Mouse (Mus musculus): ENCODE measurements around the gene Slit3. TPM values are rescaled to one million over a fixed set of nuclear protein-coding genes. Genes with fewer than 3 reads are reported as not detected.

The Slit3 gene
- polyA plus RNA-seq, 1 experiment = 6.4 TPM

- no peak overlapping the region for H3K27ac ChIP-seq (ENCODE audit: control insufficient read depth, insufficient read depth, low read length)
- no peaks in the 10 kb centered on the region for H3K36me3 ChIP-seq (ENCODE audit: control insufficient read depth, insufficient read depth, low read length)
- TF ChIP-seq POLR2A (IDR thresholded peaks at IDR 0.05; ENCODE audit: control insufficient read depth, extremely low read depth, insufficient read depth, low read length, poor library complexity) = no peak
- TF ChIP-seq CTCF (IDR thresholded peaks at IDR 0.05; ENCODE audit: borderline replicate concordance, control insufficient read depth, extremely low read depth, insufficient read depth, low read length, poor library complexity) = no peak
- no peaks in the 10 kb centered on the region for H3K4me1 ChIP-seq (replicated peaks; ENCODE audit: control insufficient read depth, insufficient read depth, low read length)
- no peaks in the 10 kb centered on the region for H3K27me3 ChIP-seq (ENCODE audit: control insufficient read depth, insufficient read depth, low read length)
- H3K4me3 ChIP-seq (ENCODE audit: control insufficient read depth, insufficient read depth, low read length) = no peak overlapping the region
- WGBS = 85% methylated on average over 10 of the region's 10 CpGs
- DNase-seq = no peak
These were observed 110.5 kb downstream of the Slit3 start for GRCm38 (mm10) chr11:35231361-35232090.

GRCm38 (mm10) chr11:35232321-35232720 is 111.3 kb downstream of the Slit3 start:
- H3K27me3 ChIP-seq (ENCODE audit: control insufficient read depth, insufficient read depth, low read length) = no peaks in the 10 kb centered on the region
- WGBS = 85% methylated on average over 4 of the region's 4 CpGs
- no peak for DNase-seq
- H3K36me3 ChIP-seq (ENCODE audit: control insufficient read depth, insufficient read depth, low read length) = no peaks in the 10 kb centered on the region
- H3K4me1 ChIP-seq (replicated peaks; ENCODE audit: control insufficient read depth, insufficient read depth, low read length) = no peaks in the 10 kb centered on the region
- H3K4me3 ChIP-seq (ENCODE audit: control insufficient read depth, insufficient read depth, low read length) = no peak overlapping the region
- no peak overlapping the region for H3K27ac ChIP-seq (ENCODE audit: control insufficient read depth, insufficient read depth, low read length)
- no peak for TF ChIP-seq POLR2A (IDR thresholded peaks at IDR 0.05; ENCODE audit: control insufficient read depth, extremely low read depth, insufficient read depth, low read length, poor library complexity)
- TF ChIP-seq CTCF (IDR thresholded peaks at IDR 0.05; ENCODE audit: borderline replicate concordance, control insufficient read depth, extremely low read depth, insufficient read depth, low read length, poor library complexity) = no peak

- 91% methylated on average over 7 of the region's 7 CpGs for WGBS
- H3K4me1 ChIP-seq (replicated peaks; ENCODE audit: control insufficient read depth, insufficient read depth, low read length) = no peaks in the 10 kb centered on the region
- no peak overlapping the region for H3K4me3 ChIP-seq (ENCODE audit: control insufficient read depth, insufficient read depth, low read length)
- H3K36me3 ChIP-seq (ENCODE audit: control insufficient read depth, insufficient read depth, low read length) = no peaks in the 10 kb centered on the region
- TF ChIP-seq CTCF (IDR thresholded peaks at IDR 0.05; ENCODE audit: borderline replicate concordance, control insufficient read depth, extremely low read depth, insufficient read depth, low read length, poor library complexity) = no peak
- TF ChIP-seq POLR2A (IDR thresholded peaks at IDR 0.05; ENCODE audit: control insufficient read depth, extremely low read depth, insufficient read depth, low read length, poor library complexity) = no peak
- H3K27me3 ChIP-seq (ENCODE audit: control insufficient read depth, insufficient read depth, low read length) = no peaks in the 10 kb centered on the region
- no peak for DNase-seq
- H3K27ac ChIP-seq (ENCODE audit: control insufficient read depth, insufficient read depth, low read length) = no peak overlapping the region
These were observed 120.4 kb downstream of the Slit3 start for GRCm38 (mm10) chr11:35241379-35241778.

DNA sequence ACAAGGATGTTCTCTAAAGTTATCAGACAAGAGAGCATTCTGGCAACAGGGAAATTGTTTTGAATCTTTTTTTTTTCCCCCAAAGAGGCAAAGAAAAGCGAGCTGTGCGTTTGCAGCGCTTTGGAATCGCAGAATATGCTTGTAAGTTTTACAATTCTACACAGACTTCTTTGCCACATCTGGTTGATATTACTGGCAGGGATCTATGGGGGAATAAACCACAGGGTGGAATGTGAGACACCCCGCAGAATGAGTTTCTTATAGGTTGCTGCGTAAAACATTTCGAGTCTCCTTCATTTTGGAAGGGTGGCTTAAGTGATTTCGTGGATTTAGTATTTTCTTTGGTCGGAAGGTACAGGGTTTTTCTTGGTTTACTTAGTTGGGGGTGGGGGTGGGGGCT is 122.6 kb downstream of the Slit3 start:
- 94% methylated on average over 9 of the region's 9 CpGs for WGBS
- H3K27ac ChIP-seq (ENCODE audit: control insufficient read depth, insufficient read depth, low read length) = no peak overlapping the region
- TF ChIP-seq CTCF (IDR thresholded peaks at IDR 0.05; ENCODE audit: borderline replicate concordance, control insufficient read depth, extremely low read depth, insufficient read depth, low read length, poor library complexity) (no peak), POLR2A (IDR thresholded peaks at IDR 0.05; ENCODE audit: control insufficient read depth, extremely low read depth, insufficient read depth, low read length, poor library complexity) (no peak)
- no peak overlapping the region for H3K4me3 ChIP-seq (ENCODE audit: control insufficient read depth, insufficient read depth, low read length)
- H3K27me3 ChIP-seq (ENCODE audit: control insufficient read depth, insufficient read depth, low read length) = no peaks in the 10 kb centered on the region
- no peaks in the 10 kb centered on the region for H3K4me1 ChIP-seq (replicated peaks; ENCODE audit: control insufficient read depth, insufficient read depth, low read length)
- DNase-seq = no peak
- H3K36me3 ChIP-seq (ENCODE audit: control insufficient read depth, insufficient read depth, low read length) = no peaks in the 10 kb centered on the region

- no peak for DNase-seq
- Histone ChIP-seq H3K4me1 (replicated peaks; ENCODE audit: control insufficient read depth, insufficient read depth, low read length) (no peaks in the 10 kb centered on the region), H3K4me3 (ENCODE audit: control insufficient read depth, insufficient read depth, low read length) (no peak overlapping the region), H3K27ac (ENCODE audit: control insufficient read depth, insufficient read depth, low read length) (no peak overlapping the region), H3K27me3 (ENCODE audit: control insufficient read depth, insufficient read depth, low read length) (no peaks in the 10 kb centered on the region), H3K36me3 (ENCODE audit: control insufficient read depth, insufficient read depth, low read length) (no peaks in the 10 kb centered on the region)
- 96% methylated on average over 7 of the region's 7 CpGs for WGBS
- TF ChIP-seq POLR2A (IDR thresholded peaks at IDR 0.05; ENCODE audit: control insufficient read depth, extremely low read depth, insufficient read depth, low read length, poor library complexity) (no peak), CTCF (IDR thresholded peaks at IDR 0.05; ENCODE audit: borderline replicate concordance, control insufficient read depth, extremely low read depth, insufficient read depth, low read length, poor library complexity) (no peak)
These were observed 123.5 kb downstream of the Slit3 start for GRCm38 (mm10) chr11:35244526-35244925.

- H3K36me3 ChIP-seq (ENCODE audit: control insufficient read depth, insufficient read depth, low read length) = no peaks in the 10 kb centered on the region
- H3K4me3 ChIP-seq (ENCODE audit: control insufficient read depth, insufficient read depth, low read length) = no peak overlapping the region
- DNase-seq = no peak
- TF ChIP-seq POLR2A (IDR thresholded peaks at IDR 0.05; ENCODE audit: control insufficient read depth, extremely low read depth, insufficient read depth, low read length, poor library complexity) (no peak), CTCF (IDR thresholded peaks at IDR 0.05; ENCODE audit: borderline replicate concordance, control insufficient read depth, extremely low read depth, insufficient read depth, low read length, poor library complexity) (no peak)
- no peaks in the 10 kb centered on the region for H3K27me3 ChIP-seq (ENCODE audit: control insufficient read depth, insufficient read depth, low read length)
- H3K27ac ChIP-seq (ENCODE audit: control insufficient read depth, insufficient read depth, low read length) = no peak overlapping the region
- H3K4me1 ChIP-seq (replicated peaks; ENCODE audit: control insufficient read depth, insufficient read depth, low read length) = no peaks in the 10 kb centered on the region
- WGBS = 93% methylated on average over 3 of the region's 3 CpGs
These were observed 125.6 kb downstream of the Slit3 start for GRCm38 (mm10) chr11:35246623-35247022.

All from thymus, adult 2 months (tissue).